Mouse (Mus musculus): ENCODE data around the gene Mical1.

The Mical1 gene

GRCm38 (mm10) chr10:41518981-41519618 is 43.0 kb downstream of the Mical1 start, which contains the start of gene Cd164:
Gene Cd164, plus strand, starts transcription at chr10:41519414.
- in situ Hi-C loops (cut with MboI, MseI), result loop anchor here (5.0 to 10.0 kb wide), 2 partner anchors 42 to 156 kb away; partner anchors contain the start of gene Mical1 (in 1 of the 2)

GRCm38 (mm10) chr10:41519640-41520409 is 43.7 kb downstream of the Mical1 start:
- in situ Hi-C loops (cut with MboI, MseI), result loop anchor here (5.0 to 10.0 kb wide), 2 partner anchors 43 to 155 kb away; partner anchors contain the start of gene Mical1 (in 1 of the 2)

- in situ Hi-C loops (cut with MboI, MseI), result no loop called here
Observed at GRCm38 (mm10) chr10:41520410-41520673, 44.2 kb downstream of the Mical1 start.

GRCm38 (mm10) chr10:41523386-41523785 is 47.3 kb downstream of the Mical1 start:
- in situ Hi-C loops (cut with MboI, MseI), result no loop called here

- in situ Hi-C loops (cut with MboI, MseI), result loop anchor here in 1 of 2 experiments (5.0 kb wide), 1 partner anchor 102 kb away; no protein-coding TSS in a partner anchor
Observed at GRCm38 (mm10) chr10:41525696-41526095, 49.6 kb downstream of the Mical1 start.

GRCm38 (mm10) chr10:41529972-41530371 is 53.9 kb downstream of the Mical1 start:
- in situ Hi-C loops (cut with MboI, MseI), result loop anchor here in 1 of 2 experiments (5.0 kb wide), 1 partner anchor 97 kb away; no protein-coding TSS in a partner anchor

GRCm38 (mm10) chr10:41535991-41536390 is 59.9 kb downstream of the Mical1 start:
- in situ Hi-C loops (cut with MboI, MseI), result no loop called here
